Comparison of ENCODE assay signal across 8 mouse cellular contexts in the genomic region with DNA sequence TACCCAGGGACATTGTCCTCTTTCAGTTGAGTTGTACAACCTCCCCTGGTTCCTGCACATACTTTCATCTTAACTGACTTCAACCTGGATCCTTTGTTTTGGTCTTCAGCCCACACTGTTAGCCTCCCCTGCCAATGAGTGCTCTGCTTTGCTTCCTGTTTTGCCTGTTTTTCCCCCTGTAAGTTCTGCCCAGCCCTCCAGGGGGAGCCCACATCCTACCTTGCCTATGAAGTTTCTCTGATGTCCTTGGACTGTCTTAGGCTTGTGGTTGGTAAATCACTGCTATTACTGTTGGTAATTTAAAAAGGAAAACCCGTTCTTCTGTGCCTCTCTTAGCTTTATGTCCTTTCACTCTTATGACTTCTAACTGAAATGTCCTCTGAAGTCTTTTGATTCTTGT.
DNase-seq lines count a peak whose midpoint lies in the region; ATAC-seq and TF ChIP-seq lines count a peak whose summit lies in the region.

No protein-coding gene starts in this region.

- H3K4me2 ChIP-seq in intestine, embryonic 14.5 days (ENCODE audit: low read length) = no peak overlapping the region
- H3K4me2 ChIP-seq in intestine, embryonic 15.5 days (replicated peaks) = no peak overlapping the region

- peak; percentile 96 for TF ChIP-seq CTCF in kidney, adult 2 months (conservative IDR thresholded peaks at IDR 0.05; ENCODE audit: insufficient read depth, insufficient read length, low read depth, low read length)
- TF ChIP-seq CTCF in thymus, adult 2 months (IDR thresholded peaks at IDR 0.05; ENCODE audit: borderline replicate concordance, control insufficient read depth, extremely low read depth, insufficient read depth, low read length, poor library complexity) = no peak

- no peak overlapping the region for H3K9ac ChIP-seq in intestine, embryonic 14.5 days (ENCODE audit: low read length)
- no peak overlapping the region for H3K9ac ChIP-seq in intestine, embryonic 15.5 days

- no peaks in the 10 kb centered on the region for H3K9me3 ChIP-seq in intestine, embryonic 14.5 days (ENCODE audit: control insufficient read depth, low read length)
- H3K9me3 ChIP-seq in intestine, embryonic 15.5 days = no peaks in the 10 kb centered on the region

- peak; percentile 64 for DNase-seq in intestine, embryonic 14.5 days (ENCODE audit: low spot score)
- peak; percentile 14 for DNase-seq in c-Kit-positive CD71-positive TER-119-negative erythroid progenitor cells, embryonic 14.5 days (ENCODE audit: low read depth)
- DNase-seq in frontal cortex, postnatal 36 days (ENCODE audit: low spot score in 2 of 2) = peak; percentile 63 to 69
- peak; percentile 86 for DNase-seq in kidney, adult 2 months
- DNase-seq in left cerebral cortex, postnatal 4 days = peak; percentile 52
- DNase-seq in ovary, adult 18-20 months (ENCODE audit: low spot score) = peak; percentile 43
- DNase-seq in thymus, adult 2 months = peak; percentile 69

- no peak for TF ChIP-seq POLR2A in kidney, adult 2 months (IDR thresholded peaks at IDR 0.05; ENCODE audit: low read depth, low read length)
- TF ChIP-seq POLR2A in thymus, adult 2 months (IDR thresholded peaks at IDR 0.05; ENCODE audit: control insufficient read depth, extremely low read depth, insufficient read depth, low read length, poor library complexity) = no peak

- 47% methylated on average over 1 of the region's 1 CpGs for WGBS in intestine, embryonic 14.5 days
- WGBS in intestine, embryonic 15.5 days = 26% methylated on average over 1 of the region's 1 CpGs
- WGBS in kidney, adult 2 months = 14% methylated on average over 1 of the region's 1 CpGs
- WGBS in thymus, adult 2 months = 0% methylated on average over 1 of the region's 1 CpGs

- intact Hi-C loops in left cerebral cortex, postnatal 4 days (cut with DNase I) = loop anchor here (5.0 kb wide), 1 partner anchor 176 kb away; no protein-coding TSS in a partner anchor

- no peak for ATAC-seq in intestine, embryonic 14.5 days (replicated peaks; ENCODE audit: low FRiP score, low TSS enrichment, low read depth)
- no peak for ATAC-seq in intestine, embryonic 15.5 days

- no peak overlapping the region for H3K27ac ChIP-seq in intestine, embryonic 14.5 days (ENCODE audit: low read depth)
- no peak overlapping the region for H3K27ac ChIP-seq in intestine, embryonic 15.5 days
- no peak overlapping the region for H3K27ac ChIP-seq in kidney, adult 2 months (ENCODE audit: insufficient read depth, low read depth, low read length)
- H3K27ac ChIP-seq in thymus, adult 2 months (ENCODE audit: control insufficient read depth, insufficient read depth, low read length) = no peak overlapping the region

- no peak overlapping the region for H3K4me3 ChIP-seq in intestine, embryonic 14.5 days (ENCODE audit: low read depth, low read length)
- H3K4me3 ChIP-seq in intestine, embryonic 15.5 days (replicated peaks) = no peak overlapping the region
- no peak overlapping the region for H3K4me3 ChIP-seq in kidney, adult 2 months (ENCODE audit: insufficient read depth, low read depth, low read length)
- H3K4me3 ChIP-seq in thymus, adult 2 months (ENCODE audit: control insufficient read depth, insufficient read depth, low read length) = no peak overlapping the region

- no peaks in the 10 kb centered on the region for H3K36me3 ChIP-seq in intestine, embryonic 14.5 days (ENCODE audit: control insufficient read depth, insufficient read depth, low read length)
- H3K36me3 ChIP-seq in intestine, embryonic 15.5 days = no peaks in the 10 kb centered on the region
- no peaks in the 10 kb centered on the region for H3K36me3 ChIP-seq in kidney, adult 2 months (ENCODE audit: control insufficient read depth, insufficient read depth, low read length)
- no peaks in the 10 kb centered on the region for H3K36me3 ChIP-seq in thymus, adult 2 months (ENCODE audit: control insufficient read depth, insufficient read depth, low read length)

- no peaks in the 10 kb centered on the region for H3K4me1 ChIP-seq in intestine, embryonic 14.5 days (replicated peaks; ENCODE audit: control insufficient read depth, insufficient read depth, low read length)
- H3K4me1 ChIP-seq in intestine, embryonic 15.5 days (replicated peaks) = no peaks in the 10 kb centered on the region
- H3K4me1 ChIP-seq in kidney, adult 2 months (ENCODE audit: control insufficient read depth, insufficient read depth, low read length) = no peaks in the 10 kb centered on the region
- no peaks in the 10 kb centered on the region for H3K4me1 ChIP-seq in thymus, adult 2 months (replicated peaks; ENCODE audit: control insufficient read depth, insufficient read depth, low read length)

- H3K27me3 ChIP-seq in intestine, embryonic 14.5 days (replicated peaks; ENCODE audit: control insufficient read depth, insufficient read depth, low read length) = no peaks in the 10 kb centered on the region
- H3K27me3 ChIP-seq in intestine, embryonic 15.5 days (replicated peaks) = no peaks in the 10 kb centered on the region
- H3K27me3 ChIP-seq in kidney, adult 2 months (replicated peaks; ENCODE audit: control insufficient read depth, insufficient read depth, low read length) = no peaks in the 10 kb centered on the region
- H3K27me3 ChIP-seq in thymus, adult 2 months (ENCODE audit: control insufficient read depth, insufficient read depth, low read length) = no peaks in the 10 kb centered on the region

Comparison
In these comparisons a context has a peak if more than half of its experiments do, and no peak if none do; other contexts are left out.
1. DNase-seq: peak in every context shown above with its lines; median percentile 86 in kidney, adult 2 months; 69 in thymus, adult 2 months; 66 in frontal cortex, postnatal 36 days; 64 in intestine, embryonic 14.5 days; 52 in left cerebral cortex, postnatal 4 days; 43 in ovary, adult 18-20 months; 14 in c-Kit-positive CD71-positive TER-119-negative erythroid progenitor cells, embryonic 14.5 days.